Mouse (Mus musculus) ES-E14 (cell line): Measurements from ENCODE around the gene H2-T23.

Experiments used
- CHD2 ChIP-seq: IDR thresholded peaks from 2 replicates; pipeline ENCODE4 v1.6.1; 2014; ENCODE audit warnings: mild to moderate bottlenecking, low read depth, low read length, inconsistent platforms
- HCFC1 ChIP-seq: IDR thresholded peaks from 2 replicates; pipeline ENCODE4 v1.6.1; 2012; ENCODE audit warnings: low read length, inconsistent platforms, borderline replicate concordance; ENCODE audit not compliant: insufficient read depth
- MAFK ChIP-seq: IDR thresholded peaks from 2 replicates; pipeline ENCODE4 v1.6.1; 2014; ENCODE audit warnings: mild to moderate bottlenecking, low read depth, low read length, inconsistent platforms; ENCODE audit not compliant: insufficient read depth
- ZC3H11A ChIP-seq: IDR thresholded peaks from 2 replicates; pipeline ENCODE4 v1.6.1; 2012; ENCODE audit warnings: low read depth, mild to moderate bottlenecking, inconsistent platforms, low read length, borderline replicate concordance
- ZNF384 ChIP-seq: IDR thresholded peaks from 2 replicates; pipeline ENCODE4 v1.6.1; 2012; ENCODE audit warnings: low read depth, low read length, inconsistent platforms

- TF ChIP-seq HCFC1 (no peak), CHD2 (no peak), ZNF384 (no peak), MAFK (no peak), ZC3H11A (no peak)
Observed at GRCm38 (mm10) chr17:36028879-36029619, 3.6 kb downstream of the H2-T23 start.
